In the genomic region with DNA sequence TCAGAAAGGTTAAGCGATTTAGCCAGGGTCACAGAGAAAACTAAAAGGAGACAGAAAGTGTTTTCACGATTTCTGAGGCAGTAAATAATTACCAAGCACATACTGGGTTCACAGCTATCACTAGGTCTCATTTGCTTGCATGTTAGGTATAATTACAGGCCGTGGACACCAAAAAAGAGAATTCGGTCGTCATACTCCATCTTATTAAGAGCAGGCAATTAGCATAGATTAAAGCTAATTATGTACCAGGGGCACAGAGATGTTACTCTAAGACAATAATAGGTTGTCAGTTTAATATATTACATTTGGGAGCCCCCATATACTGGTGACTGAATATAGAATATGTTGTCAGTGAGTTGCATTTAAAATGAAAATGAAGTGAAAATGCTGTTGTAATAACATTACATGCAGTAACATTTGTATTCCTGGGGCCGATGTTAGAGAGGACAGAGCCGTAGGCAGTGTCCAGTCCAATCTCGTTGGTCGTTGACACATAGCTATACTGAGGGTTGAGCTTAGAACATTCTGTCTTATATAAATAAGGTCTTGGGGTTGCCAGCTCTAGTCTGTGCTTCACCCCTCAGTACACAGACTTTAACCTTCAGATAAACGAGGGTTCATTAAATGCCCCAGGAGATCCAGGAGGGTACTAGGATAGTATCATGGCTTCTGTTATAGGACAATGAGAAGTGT, we compare ENCODE assay signal across 19 mouse cellular contexts.
DNase-seq lines count a peak whose midpoint lies in the region; ATAC-seq and TF ChIP-seq lines count a peak whose summit lies in the region.
"Had no signal": no experiment of that assay in that cellular context is flagged by ENCODE, and none has a peak within 500 bp of the region (broad histone marks: within the 10 kb centered on the region; RNA-seq: fewer than 3 reads in every experiment).

No protein-coding gene starts in this region.

- H3K4me2 ChIP-seq in forebrain, embryonic 11.5 days (ENCODE audit: low read depth, low read length, severe bottlenecking) = no peak overlapping the region
- no peak overlapping the region for H3K4me2 ChIP-seq in neural tube, embryonic 12.5 days (replicated peaks)
- no peak overlapping the region for H3K4me2 ChIP-seq in forebrain, postnatal 0 days (ENCODE audit: low read depth)
- H3K4me2 ChIP-seq: embryonic facial prominence, embryonic 13.5 days; heart, embryonic 13.5 days had no signal

- H3K4me1 ChIP-seq in forebrain, embryonic 11.5 days (replicated peaks; ENCODE audit: control insufficient read depth, insufficient read depth, low read length) = no peaks in the 10 kb centered on the region
- peaks cover 11% of the 10 kb centered on the region for H3K4me1 ChIP-seq in forebrain, embryonic 10.5 days
- H3K4me1 ChIP-seq in neural tube, embryonic 12.5 days = peaks cover 4% of the 10 kb centered on the region; the same call in 1 of the 2 replicates
- no peaks in the 10 kb centered on the region for H3K4me1 ChIP-seq in forebrain, postnatal 0 days (ENCODE audit: insufficient read depth)
- H3K4me1 ChIP-seq: embryonic facial prominence, embryonic 13.5 days; heart, embryonic 13.5 days had no signal

- no peak for TF ChIP-seq CTCF in forebrain, postnatal 0 days (IDR thresholded peaks at IDR 0.05; ENCODE audit: low read depth)

- no peaks in the 10 kb centered on the region for H3K9me3 ChIP-seq in forebrain, embryonic 11.5 days (ENCODE audit: control insufficient read depth, low read length)
- H3K9me3 ChIP-seq in forebrain, embryonic 10.5 days = no peaks in the 10 kb centered on the region
- H3K9me3 ChIP-seq in neural tube, embryonic 12.5 days = no peaks in the 10 kb centered on the region
- H3K9me3 ChIP-seq in forebrain, postnatal 0 days (ENCODE audit: low read length) = no peaks in the 10 kb centered on the region
- H3K9me3 ChIP-seq: embryonic facial prominence, embryonic 13.5 days; heart, embryonic 13.5 days had no signal

- no peak overlapping the region for H3K27ac ChIP-seq in forebrain, embryonic 11.5 days (ENCODE audit: low read depth, low read length)
- H3K27ac ChIP-seq in forebrain, embryonic 10.5 days = no peak overlapping the region
- no peak overlapping the region for H3K27ac ChIP-seq in neural tube, embryonic 12.5 days
- no peak overlapping the region for H3K27ac ChIP-seq in forebrain, postnatal 0 days (ENCODE audit: low read depth, low read length)
- H3K27ac ChIP-seq: embryonic facial prominence, embryonic 13.5 days; gastrocnemius, adult 2 months; heart, embryonic 13.5 days had no signal

- no peak for DNase-seq in forebrain, embryonic 11.5 days (ENCODE audit: low spot score)
- DNase-seq in forebrain, embryonic 10.5 days (ENCODE audit: extremely low spot score, low spot score) = no peak
- DNase-seq in neural tube, embryonic 10.5 days (ENCODE audit: extremely low spot score, low spot score) = no peak
- DNase-seq in forebrain, postnatal 0 days = no peak
- DNase-seq in heart, adult 9 months (ENCODE audit: low spot score in 2 of 2) = no peak
- DNase-seq: B cell, adult 2 months; cerebellum, adult 11-12 months; cerebellum, adult 9-10 months; cerebellum, postnatal 25 days; gastrocnemius, adult 2 months; gastrocnemius, postnatal 25 days; heart, postnatal 36 days had no signal

- peak; percentile 70 for ATAC-seq in forebrain, embryonic 11.5 days (replicated peaks; ENCODE audit: low FRiP score)
- peak; percentile 77 for ATAC-seq in neural tube, embryonic 12.5 days (ENCODE audit: low FRiP score, low read depth)
- ATAC-seq in forebrain, postnatal 0 days = peak; percentile 43
- no peak for ATAC-seq in frontal cortex, adult (ENCODE audit: low TSS enrichment)
- ATAC-seq: CD4-positive, CD25-positive, alpha-beta regulatory T cell, adult 4 months; hindbrain, embryonic 16.5 days had no signal

- WGBS in forebrain, embryonic 11.5 days = 50% methylated on average over 10 of the region's 10 CpGs
- WGBS in forebrain, embryonic 10.5 days = 64% methylated on average over 10 of the region's 10 CpGs
- WGBS in neural tube, embryonic 12.5 days = 57% methylated on average over 10 of the region's 10 CpGs
- WGBS in forebrain, postnatal 0 days = 34% methylated on average over 10 of the region's 10 CpGs

- no peaks in the 10 kb centered on the region for H3K36me3 ChIP-seq in forebrain, embryonic 11.5 days (ENCODE audit: control insufficient read depth, insufficient read depth, low read length)
- H3K36me3 ChIP-seq in forebrain, embryonic 10.5 days (replicated peaks) = no peaks in the 10 kb centered on the region
- H3K36me3 ChIP-seq in neural tube, embryonic 12.5 days = no peaks in the 10 kb centered on the region
- no peaks in the 10 kb centered on the region for H3K36me3 ChIP-seq in forebrain, postnatal 0 days (ENCODE audit: insufficient read depth)
- H3K36me3 ChIP-seq: embryonic facial prominence, embryonic 13.5 days; G1E; heart, embryonic 13.5 days had no signal

- no peaks in the 10 kb centered on the region for H3K27me3 ChIP-seq in forebrain, embryonic 11.5 days (ENCODE audit: control insufficient read depth, insufficient read depth, low read length)
- no peaks in the 10 kb centered on the region for H3K27me3 ChIP-seq in forebrain, embryonic 10.5 days (ENCODE audit: poor library complexity, severe bottlenecking)
- H3K27me3 ChIP-seq in neural tube, embryonic 12.5 days (replicated peaks) = no peaks in the 10 kb centered on the region
- H3K27me3 ChIP-seq in forebrain, postnatal 0 days (ENCODE audit: insufficient read depth, low read length) = no peaks in the 10 kb centered on the region
- H3K27me3 ChIP-seq: embryonic facial prominence, embryonic 13.5 days; heart, embryonic 13.5 days had no signal

- H3K9ac ChIP-seq in forebrain, embryonic 11.5 days (ENCODE audit: low read length) = no peak overlapping the region
- H3K9ac ChIP-seq in neural tube, embryonic 12.5 days = no peak overlapping the region
- no peak overlapping the region for H3K9ac ChIP-seq in forebrain, postnatal 0 days
- H3K9ac ChIP-seq: embryonic facial prominence, embryonic 13.5 days; heart, embryonic 13.5 days had no signal

- H3K4me3 ChIP-seq in forebrain, embryonic 11.5 days (ENCODE audit: low read depth, low read length) = no peak overlapping the region
- H3K4me3 ChIP-seq in forebrain, embryonic 10.5 days = no peak overlapping the region
- H3K4me3 ChIP-seq in neural tube, embryonic 12.5 days = no peak overlapping the region
- H3K4me3 ChIP-seq in forebrain, postnatal 0 days (ENCODE audit: low read depth, low read length) = no peak overlapping the region
- H3K4me3 ChIP-seq: embryonic facial prominence, embryonic 13.5 days; gastrocnemius, adult 2 months; heart, embryonic 13.5 days had no signal
